Mouse (Mus musculus): ENCODE results near the gene Igf2bp3. TPM values are rescaled to one million over a fixed set of nuclear protein-coding genes. Genes with fewer than 3 reads are reported as not detected.
A peak's percentile ranks its signal among the peaks of the same experiment; 100 is the strongest.

Gene Igf2bp3
- polyA plus RNA-seq, 1 experiment from 2014 or later: 40.7 TPM

- Histone ChIP-seq H3K4me2 (replicated peaks; ENCODE audit: low read depth) (no peak overlapping the region), H3K27me3 (ENCODE audit: control insufficient read depth, insufficient read depth, low read length) (no peaks in the 10 kb centered on the region; the same call in 1 of the 2 replicates), H3K4me1 (replicated peaks; ENCODE audit: control insufficient read depth, insufficient read depth) (no peaks in the 10 kb centered on the region), H3K4me3 (ENCODE audit: low read depth, low read length) (no peak overlapping the region), H3K27ac (replicated peaks) (no peak overlapping the region), H3K9ac (ENCODE audit: low read length) (no peak overlapping the region), H3K36me3 (ENCODE audit: control insufficient read depth, insufficient read depth, low read length) (no peaks in the 10 kb centered on the region), H3K9me3 (ENCODE audit: control insufficient read depth, low read length) (no peaks in the 10 kb centered on the region)
- TF ChIP-seq EP300 (optimal IDR thresholded peaks at IDR 0.05): no peak
- TF ChIP-seq CTCF (IDR thresholded peaks at IDR 0.05; ENCODE audit: low read depth): no peak
- ATAC-seq (ENCODE audit: low FRiP score, low TSS enrichment) (no peak), DNase-seq (ENCODE audit: low spot score) (no peak)
- 37% methylated on average over 11 of the region's 11 CpGs for WGBS
Observed at GRCm38 (mm10) chr6:49224923-49225727, 10.4 kb upstream of the Igf2bp3 start.

DNA sequence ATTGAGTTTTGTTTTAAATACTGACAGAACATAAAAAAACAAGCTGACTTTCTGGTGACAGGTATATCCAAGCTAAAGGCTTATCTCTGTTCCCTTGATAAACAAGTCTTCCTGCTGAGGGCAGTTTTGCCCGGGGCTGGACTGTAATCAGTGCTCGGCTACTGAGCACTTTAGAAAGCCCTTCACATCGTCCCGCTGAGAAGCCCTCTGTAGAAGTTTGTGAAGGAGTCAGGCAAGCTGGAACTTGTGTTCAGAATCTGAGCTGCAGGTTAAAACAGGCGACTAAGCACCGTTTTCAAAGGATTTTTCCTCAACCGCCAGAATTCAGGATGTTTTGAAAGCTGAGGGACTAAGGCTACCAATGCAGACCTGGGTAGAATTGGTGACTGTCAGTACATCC lies 7.1 kb upstream of the Igf2bp3 start:
- Histone ChIP-seq H3K4me1 (replicated peaks; ENCODE audit: control insufficient read depth, insufficient read depth) (no peaks in the 10 kb centered on the region), H3K36me3 (ENCODE audit: control insufficient read depth, insufficient read depth, low read length) (no peaks in the 10 kb centered on the region), H3K4me3 (ENCODE audit: low read depth, low read length) (no peak overlapping the region), H3K4me2 (replicated peaks; ENCODE audit: low read depth) (no peak overlapping the region), H3K27me3 (ENCODE audit: control insufficient read depth, insufficient read depth, low read length) (no peaks in the 10 kb centered on the region; the same call in 1 of the 2 replicates), H3K9me3 (ENCODE audit: control insufficient read depth, low read length) (no peaks in the 10 kb centered on the region), H3K9ac (ENCODE audit: low read length) (no peak overlapping the region), H3K27ac (replicated peaks) (no peak overlapping the region)
- no peak for TF ChIP-seq CTCF (IDR thresholded peaks at IDR 0.05; ENCODE audit: low read depth)
- DNase-seq (ENCODE audit: low spot score) (no peak), ATAC-seq (ENCODE audit: low FRiP score, low TSS enrichment) (no peak)
- 8% methylated on average over 7 of the region's 7 CpGs for WGBS

GRCm38 (mm10) chr6:49219920-49220604 lies 5.3 kb upstream of the Igf2bp3 start:
- DNase-seq (ENCODE audit: low spot score) (no peak), ATAC-seq (ENCODE audit: low FRiP score, low TSS enrichment) (no peak)
- no peaks in the 10 kb centered on the region for H3K36me3 ChIP-seq (ENCODE audit: control insufficient read depth, insufficient read depth, low read length)
- no peaks in the 10 kb centered on the region; the same call in 1 of the 2 replicates for H3K27me3 ChIP-seq (ENCODE audit: control insufficient read depth, insufficient read depth, low read length)
- 23% methylated on average over 16 of the region's 16 CpGs for WGBS
- H3K9me3 ChIP-seq (ENCODE audit: control insufficient read depth, low read length): no peaks in the 10 kb centered on the region
- TF ChIP-seq CTCF (IDR thresholded peaks at IDR 0.05; ENCODE audit: low read depth) (no peak), EP300 (optimal IDR thresholded peaks at IDR 0.05) (no peak)
- no peaks in the 10 kb centered on the region for H3K4me1 ChIP-seq (replicated peaks; ENCODE audit: control insufficient read depth, insufficient read depth)
- H3K27ac ChIP-seq (replicated peaks): no peak overlapping the region
- no peak overlapping the region for H3K4me3 ChIP-seq (ENCODE audit: low read depth, low read length)
- no peak overlapping the region for H3K9ac ChIP-seq (ENCODE audit: low read length)
- no peak overlapping the region; the same call in 1 of the 2 replicates for H3K4me2 ChIP-seq (replicated peaks; ENCODE audit: low read depth)

GRCm38 (mm10) chr6:49219001-49219560 lies 4.3 kb upstream of the Igf2bp3 start:
- Histone ChIP-seq H3K4me2 (replicated peaks; ENCODE audit: low read depth) (no peak overlapping the region), H3K9me3 (ENCODE audit: control insufficient read depth, low read length) (no peaks in the 10 kb centered on the region), H3K27me3 (ENCODE audit: control insufficient read depth, insufficient read depth, low read length) (no peaks in the 10 kb centered on the region; the same call in 1 of the 2 replicates), H3K36me3 (ENCODE audit: control insufficient read depth, insufficient read depth, low read length) (no peaks in the 10 kb centered on the region), H3K9ac (ENCODE audit: low read length) (no peak overlapping the region), H3K4me3 (ENCODE audit: low read depth, low read length) (no peak overlapping the region), H3K4me1 (replicated peaks; ENCODE audit: control insufficient read depth, insufficient read depth) (no peaks in the 10 kb centered on the region), H3K27ac (replicated peaks) (no peak overlapping the region)
- ATAC-seq (ENCODE audit: low FRiP score, low TSS enrichment): no peak
- no peak for TF ChIP-seq CTCF (IDR thresholded peaks at IDR 0.05; ENCODE audit: low read depth)
- no peak for TF ChIP-seq EP300 (optimal IDR thresholded peaks at IDR 0.05)
- no peak for DNase-seq (ENCODE audit: low spot score)
- WGBS: 39% methylated on average over 4 of the region's 4 CpGs

DNA sequence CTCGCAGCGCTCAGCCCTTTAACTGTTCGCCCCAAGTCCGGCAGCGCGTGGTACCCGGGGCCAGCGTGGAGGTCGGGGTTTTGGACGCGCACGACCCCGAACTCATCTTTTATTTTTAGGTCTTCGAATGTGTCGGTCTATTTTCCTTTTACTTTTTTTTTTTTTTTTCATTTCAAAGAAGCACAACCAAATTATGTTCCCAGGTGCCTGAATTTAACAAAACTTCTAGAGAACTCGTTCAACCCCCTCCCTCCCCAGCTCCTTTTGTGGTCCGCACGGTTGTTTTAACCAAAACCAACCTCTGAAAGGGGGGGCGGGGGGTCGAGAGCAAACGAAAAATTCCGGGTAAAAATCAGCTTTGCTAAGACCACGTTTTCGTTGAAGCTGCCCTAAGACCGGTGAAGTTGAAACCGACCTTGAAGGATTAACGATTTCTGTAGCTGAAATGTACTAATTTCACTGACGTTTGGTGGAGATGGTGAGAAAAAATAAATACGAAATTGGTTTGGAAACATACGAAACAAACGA lies 3.6 kb upstream of the Igf2bp3 start:
- no peak for ATAC-seq (ENCODE audit: low FRiP score, low TSS enrichment)
- TF ChIP-seq CTCF (IDR thresholded peaks at IDR 0.05; ENCODE audit: low read depth): no peak
- TF ChIP-seq EP300 (optimal IDR thresholded peaks at IDR 0.05): no peak
- H3K27ac ChIP-seq (replicated peaks): no peak overlapping the region

More for the DNA sequence above, 3.6 kb upstream of the Igf2bp3 start:
- H3K9me3 ChIP-seq (ENCODE audit: control insufficient read depth, low read length): no peaks in the 10 kb centered on the region
- H3K36me3 ChIP-seq (ENCODE audit: control insufficient read depth, insufficient read depth, low read length): no peaks in the 10 kb centered on the region
- H3K27me3 ChIP-seq (ENCODE audit: control insufficient read depth, insufficient read depth, low read length): no peaks in the 10 kb centered on the region; the same call in 1 of the 2 replicates
- no peak overlapping the region for H3K9ac ChIP-seq (ENCODE audit: low read length)
- H3K4me1 ChIP-seq (replicated peaks; ENCODE audit: control insufficient read depth, insufficient read depth): no peaks in the 10 kb centered on the region
- DNase-seq (ENCODE audit: low spot score): no peak
- WGBS: under 1% methylated on average over 31 of the region's 31 CpGs
- H3K4me2 ChIP-seq (replicated peaks; ENCODE audit: low read depth): peak overlapping the region; percentile 52
- peak overlapping the region; percentile 58 for H3K4me3 ChIP-seq (ENCODE audit: low read depth, low read length)
